Mouse (Mus musculus): ENCODE results near the gene Map7d1.

GRCm38 (mm10) chr4:126261266-126261665 is 5.1 kb upstream of the Map7d1 start:
- TF ChIP-seq CTCF (conservative IDR thresholded peaks at IDR 0.05; ENCODE audit: low read length), result no peak
- TF ChIP-seq NANOG (IDR thresholded peaks at IDR 0.05; ENCODE audit: borderline replicate concordance, low read length), result no peak

All from E14TG2a.4 (cell line).